Mouse (Mus musculus): ENCODE results near the gene Crebl2. TPM values are rescaled to one million over a fixed set of nuclear protein-coding genes. Genes with fewer than 3 reads are reported as not detected.

The Crebl2 gene
- polyA plus RNA-seq, 1 experiment: 4.2 TPM

GRCm38 (mm10) chr6:134870209-134870742 lies 40.3 kb downstream of the Crebl2 start:
- H3K4me3 ChIP-seq (ENCODE audit: low read depth, low read length): no peak overlapping the region
- TF ChIP-seq CTCF (IDR thresholded peaks at IDR 0.05; ENCODE audit: extremely low read depth, insufficient read length, insufficient replicate concordance, low read depth, low read length) (no peak), POLR2A (IDR thresholded peaks at IDR 0.05; ENCODE audit: low read depth, low read length) (no peak)
- no peak overlapping the region for H3K27ac ChIP-seq (ENCODE audit: insufficient read depth, low read depth, low read length)
- WGBS: 92% methylated on average over 12 of the region's 12 CpGs
- no peaks in the 10 kb centered on the region for H3K4me1 ChIP-seq (ENCODE audit: control insufficient read depth, insufficient read depth, insufficient read length, low read length)
- H3K36me3 ChIP-seq (ENCODE audit: control insufficient read depth, insufficient read depth, low read length): peaks cover 4% of the 10 kb centered on the region; the same call in 1 of the 2 replicates
- no peaks in the 10 kb centered on the region for H3K27me3 ChIP-seq (ENCODE audit: control insufficient read depth, insufficient read depth, low read length)

- H3K27me3 ChIP-seq (ENCODE audit: control insufficient read depth, insufficient read depth, low read length): no peaks in the 10 kb centered on the region
- no peaks in the 10 kb centered on the region for H3K4me1 ChIP-seq (ENCODE audit: control insufficient read depth, insufficient read depth, insufficient read length, low read length)
- TF ChIP-seq POLR2A (IDR thresholded peaks at IDR 0.05; ENCODE audit: low read depth, low read length) (no peak), CTCF (IDR thresholded peaks at IDR 0.05; ENCODE audit: extremely low read depth, insufficient read length, insufficient replicate concordance, low read depth, low read length) (no peak)
- no peak overlapping the region for H3K27ac ChIP-seq (ENCODE audit: insufficient read depth, low read depth, low read length)
- H3K36me3 ChIP-seq (ENCODE audit: control insufficient read depth, insufficient read depth, low read length): peaks cover 4% of the 10 kb centered on the region; the same call in 1 of the 2 replicates
- no peak overlapping the region for H3K4me3 ChIP-seq (ENCODE audit: low read depth, low read length)
- 94% methylated on average over 4 of the region's 4 CpGs for WGBS
Observed at GRCm38 (mm10) chr6:134870887-134871286, 40.9 kb downstream of the Crebl2 start.

GRCm38 (mm10) chr6:134872236-134872635 lies 42.3 kb downstream of the Crebl2 start:
- Histone ChIP-seq H3K27me3 (ENCODE audit: control insufficient read depth, insufficient read depth, low read length) (no peaks in the 10 kb centered on the region), H3K4me3 (ENCODE audit: low read depth, low read length) (no peak overlapping the region), H3K27ac (ENCODE audit: insufficient read depth, low read depth, low read length) (no peak overlapping the region), H3K36me3 (ENCODE audit: control insufficient read depth, insufficient read depth, low read length) (peaks cover 4% of the 10 kb centered on the region; the same call in 1 of the 2 replicates), H3K4me1 (ENCODE audit: control insufficient read depth, insufficient read depth, insufficient read length, low read length) (no peaks in the 10 kb centered on the region)
- TF ChIP-seq POLR2A (IDR thresholded peaks at IDR 0.05; ENCODE audit: low read depth, low read length) (no peak), CTCF (IDR thresholded peaks at IDR 0.05; ENCODE audit: extremely low read depth, insufficient read length, insufficient replicate concordance, low read depth, low read length) (no peak)
- WGBS: 39% methylated on average over 2 of the region's 2 CpGs

GRCm38 (mm10) chr6:134873018-134873417 lies 43.1 kb downstream of the Crebl2 start:
- WGBS: 61% methylated on average over 2 of the region's 2 CpGs
- H3K4me3 ChIP-seq (ENCODE audit: low read depth, low read length): no peak overlapping the region
- no peaks in the 10 kb centered on the region for H3K27me3 ChIP-seq (ENCODE audit: control insufficient read depth, insufficient read depth, low read length)
- no peak overlapping the region for H3K27ac ChIP-seq (ENCODE audit: insufficient read depth, low read depth, low read length)
- no peak for TF ChIP-seq POLR2A (IDR thresholded peaks at IDR 0.05; ENCODE audit: low read depth, low read length)
- no peak for TF ChIP-seq CTCF (IDR thresholded peaks at IDR 0.05; ENCODE audit: extremely low read depth, insufficient read length, insufficient replicate concordance, low read depth, low read length)
- H3K36me3 ChIP-seq (ENCODE audit: control insufficient read depth, insufficient read depth, low read length): peaks cover 4% of the 10 kb centered on the region; the same call in 1 of the 2 replicates
- H3K4me1 ChIP-seq (ENCODE audit: control insufficient read depth, insufficient read depth, insufficient read length, low read length): no peaks in the 10 kb centered on the region

- H3K27ac ChIP-seq (ENCODE audit: insufficient read depth, low read depth, low read length): no peak overlapping the region
- H3K4me1 ChIP-seq (ENCODE audit: control insufficient read depth, insufficient read depth, insufficient read length, low read length): no peaks in the 10 kb centered on the region
- no peaks in the 10 kb centered on the region for H3K36me3 ChIP-seq (ENCODE audit: control insufficient read depth, insufficient read depth, low read length)
- TF ChIP-seq CTCF (IDR thresholded peaks at IDR 0.05; ENCODE audit: extremely low read depth, insufficient read length, insufficient replicate concordance, low read depth, low read length) (no peak), POLR2A (IDR thresholded peaks at IDR 0.05; ENCODE audit: low read depth, low read length) (no peak)
- no peak overlapping the region for H3K4me3 ChIP-seq (ENCODE audit: low read depth, low read length)
- 57% methylated on average over 6 of the region's 6 CpGs for WGBS
- no peaks in the 10 kb centered on the region for H3K27me3 ChIP-seq (ENCODE audit: control insufficient read depth, insufficient read depth, low read length)
Observed at GRCm38 (mm10) chr6:134876795-134877194, 46.8 kb downstream of the Crebl2 start.

GRCm38 (mm10) chr6:134877276-134877675 lies 47.3 kb downstream of the Crebl2 start:
- TF ChIP-seq POLR2A (IDR thresholded peaks at IDR 0.05; ENCODE audit: low read depth, low read length): no peak
- TF ChIP-seq CTCF (IDR thresholded peaks at IDR 0.05; ENCODE audit: extremely low read depth, insufficient read length, insufficient replicate concordance, low read depth, low read length): no peak
- 92% methylated on average over 4 of the region's 4 CpGs for WGBS
- Histone ChIP-seq H3K27ac (ENCODE audit: insufficient read depth, low read depth, low read length) (no peak overlapping the region), H3K27me3 (ENCODE audit: control insufficient read depth, insufficient read depth, low read length) (no peaks in the 10 kb centered on the region), H3K36me3 (ENCODE audit: control insufficient read depth, insufficient read depth, low read length) (no peaks in the 10 kb centered on the region), H3K4me3 (ENCODE audit: low read depth, low read length) (no peak overlapping the region), H3K4me1 (ENCODE audit: control insufficient read depth, insufficient read depth, insufficient read length, low read length) (no peaks in the 10 kb centered on the region)

- 80% methylated on average over 1 of the region's 1 CpGs for WGBS
- Histone ChIP-seq H3K27ac (ENCODE audit: insufficient read depth, low read depth, low read length) (no peak overlapping the region), H3K27me3 (ENCODE audit: control insufficient read depth, insufficient read depth, low read length) (no peaks in the 10 kb centered on the region), H3K36me3 (ENCODE audit: control insufficient read depth, insufficient read depth, low read length) (no peaks in the 10 kb centered on the region), H3K4me1 (ENCODE audit: control insufficient read depth, insufficient read depth, insufficient read length, low read length) (no peaks in the 10 kb centered on the region), H3K4me3 (ENCODE audit: low read depth, low read length) (no peak overlapping the region)
- TF ChIP-seq CTCF (IDR thresholded peaks at IDR 0.05; ENCODE audit: extremely low read depth, insufficient read length, insufficient replicate concordance, low read depth, low read length): no peak
- TF ChIP-seq POLR2A (IDR thresholded peaks at IDR 0.05; ENCODE audit: low read depth, low read length): no peak
Observed at GRCm38 (mm10) chr6:134877892-134878291, 47.9 kb downstream of the Crebl2 start.
